Mouse (Mus musculus): ENCODE measurements around the gene Arhgap15. TPM values are rescaled to one million over a fixed set of nuclear protein-coding genes. Genes with fewer than 3 reads are reported as not detected.

The Arhgap15 gene
- polyA plus RNA-seq, 1 experiment from 2014 or later, result 1.9 TPM

GRCm38 (mm10) chr2:44106359-44106758 is 357.7 kb downstream of the Arhgap15 start:
- DNase-seq, result peak; percentile 17

GRCm38 (mm10) chr2:44111276-44111675 is 362.7 kb downstream of the Arhgap15 start:
- no peaks in the 10 kb centered on the region for H3K36me3 ChIP-seq (ENCODE audit: control insufficient read depth, insufficient read depth, low read length)
- DNase-seq (no peak), ATAC-seq (ENCODE audit: low FRiP score, low TSS enrichment) (no peak)
- H3K27me3 ChIP-seq (ENCODE audit: control insufficient read depth, insufficient read depth, low read length), result no peaks in the 10 kb centered on the region
- H3K4me2 ChIP-seq (ENCODE audit: low read length), result no peak overlapping the region
- H3K4me1 ChIP-seq (ENCODE audit: control insufficient read depth, insufficient read depth, low read length), result no peaks in the 10 kb centered on the region
- 90% methylated on average over 3 of the region's 3 CpGs for WGBS
- no peak overlapping the region for H3K27ac ChIP-seq (replicated peaks; ENCODE audit: low read depth, low read length)
- no peak overlapping the region for H3K4me3 ChIP-seq (replicated peaks; ENCODE audit: low read depth, low read length)
- H3K9me3 ChIP-seq (ENCODE audit: control insufficient read depth, low read length), result no peaks in the 10 kb centered on the region
- no peak overlapping the region for H3K9ac ChIP-seq (replicated peaks; ENCODE audit: low read length)

More at GRCm38 (mm10) chr2:44106359-44106758, 357.7 kb downstream of the Arhgap15 start:
- 81% methylated on average over 8 of the region's 8 CpGs for WGBS
- Histone ChIP-seq H3K9ac (replicated peaks; ENCODE audit: low read length) (no peak overlapping the region), H3K9me3 (ENCODE audit: control insufficient read depth, low read length) (no peaks in the 10 kb centered on the region), H3K36me3 (ENCODE audit: control insufficient read depth, insufficient read depth, low read length) (no peaks in the 10 kb centered on the region), H3K4me3 (replicated peaks; ENCODE audit: low read depth, low read length) (no peak overlapping the region), H3K27ac (replicated peaks; ENCODE audit: low read depth, low read length) (no peak overlapping the region), H3K4me1 (ENCODE audit: control insufficient read depth, insufficient read depth, low read length) (peaks cover 10% of the 10 kb centered on the region), H3K4me2 (ENCODE audit: low read length) (no peak overlapping the region), H3K27me3 (ENCODE audit: control insufficient read depth, insufficient read depth, low read length) (no peaks in the 10 kb centered on the region)
- no peak for ATAC-seq (ENCODE audit: low FRiP score, low TSS enrichment)

DNA sequence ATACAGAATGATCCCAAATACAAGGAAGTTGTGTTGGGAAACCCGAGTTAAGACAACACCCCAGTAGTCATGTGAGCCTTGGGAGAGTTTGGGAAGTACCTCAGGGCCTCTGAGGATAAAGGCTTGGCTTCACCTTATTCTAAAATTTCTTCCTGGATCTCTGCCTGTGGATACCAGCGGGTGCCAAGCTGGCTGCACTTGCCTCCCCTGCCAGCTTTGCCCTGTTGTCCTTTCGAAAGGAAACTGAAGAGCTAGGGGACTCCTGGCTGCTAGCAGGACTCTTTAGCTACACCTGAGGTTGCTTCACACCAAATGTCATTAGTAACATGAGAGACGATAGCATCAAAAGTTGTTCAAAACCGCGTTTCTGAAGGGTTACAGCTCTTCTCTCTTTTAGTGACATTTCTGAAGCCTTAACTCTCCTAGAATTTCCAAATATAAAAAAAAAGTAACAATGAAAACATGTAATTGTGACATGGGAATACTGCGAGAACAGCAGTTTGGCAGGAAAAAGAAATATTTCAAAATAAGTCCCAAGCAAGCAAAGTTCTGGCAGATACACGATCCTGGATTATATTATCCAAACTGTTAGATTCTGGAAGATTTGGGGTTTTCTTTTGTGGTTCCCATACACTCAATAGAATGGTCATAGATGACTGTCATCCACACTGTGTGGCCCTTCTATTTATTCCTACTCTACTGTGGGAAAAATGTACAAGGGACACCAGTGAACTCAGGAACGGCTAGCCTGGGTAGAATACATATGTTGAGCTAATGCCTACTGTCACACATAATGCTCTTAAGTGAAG is 364.6 kb downstream of the Arhgap15 start:
- DNase-seq (no peak), ATAC-seq (ENCODE audit: low FRiP score, low TSS enrichment) (no peak)
- no peak overlapping the region for H3K9ac ChIP-seq (replicated peaks; ENCODE audit: low read length)
- WGBS, result 83% methylated on average over 9 of the region's 9 CpGs
- H3K4me2 ChIP-seq (ENCODE audit: low read length), result no peak overlapping the region
- no peaks in the 10 kb centered on the region for H3K4me1 ChIP-seq (ENCODE audit: control insufficient read depth, insufficient read depth, low read length)
- no peak overlapping the region for H3K4me3 ChIP-seq (replicated peaks; ENCODE audit: low read depth, low read length)
- H3K9me3 ChIP-seq (ENCODE audit: control insufficient read depth, low read length), result no peaks in the 10 kb centered on the region
- no peak overlapping the region for H3K27ac ChIP-seq (replicated peaks; ENCODE audit: low read depth, low read length)
- no peaks in the 10 kb centered on the region for H3K27me3 ChIP-seq (ENCODE audit: control insufficient read depth, insufficient read depth, low read length)
- no peaks in the 10 kb centered on the region for H3K36me3 ChIP-seq (ENCODE audit: control insufficient read depth, insufficient read depth, low read length)

- no peaks in the 10 kb centered on the region for H3K4me1 ChIP-seq (ENCODE audit: control insufficient read depth, insufficient read depth, low read length)
- no peaks in the 10 kb centered on the region for H3K36me3 ChIP-seq (ENCODE audit: control insufficient read depth, insufficient read depth, low read length)
- H3K9me3 ChIP-seq (ENCODE audit: control insufficient read depth, low read length), result no peaks in the 10 kb centered on the region
- WGBS, result 50% methylated on average over 2 of the region's 2 CpGs
- H3K27me3 ChIP-seq (ENCODE audit: control insufficient read depth, insufficient read depth, low read length), result no peaks in the 10 kb centered on the region
- no peak overlapping the region for H3K4me2 ChIP-seq (ENCODE audit: low read length)
- ATAC-seq (ENCODE audit: low FRiP score, low TSS enrichment) (no peak), DNase-seq (no peak)
- no peak overlapping the region for H3K9ac ChIP-seq (replicated peaks; ENCODE audit: low read length)
- no peak overlapping the region for H3K4me3 ChIP-seq (replicated peaks; ENCODE audit: low read depth, low read length)
- no peak overlapping the region for H3K27ac ChIP-seq (replicated peaks; ENCODE audit: low read depth, low read length)
These were observed 365.7 kb downstream of the Arhgap15 start for GRCm38 (mm10) chr2:44114296-44114695.

- Histone ChIP-seq H3K4me2 (ENCODE audit: low read length) (no peak overlapping the region), H3K27ac (replicated peaks; ENCODE audit: low read depth, low read length) (no peak overlapping the region), H3K9me3 (ENCODE audit: control insufficient read depth, low read length) (no peaks in the 10 kb centered on the region), H3K36me3 (ENCODE audit: control insufficient read depth, insufficient read depth, low read length) (no peaks in the 10 kb centered on the region), H3K4me1 (ENCODE audit: control insufficient read depth, insufficient read depth, low read length) (no peaks in the 10 kb centered on the region), H3K27me3 (ENCODE audit: control insufficient read depth, insufficient read depth, low read length) (no peaks in the 10 kb centered on the region), H3K9ac (replicated peaks; ENCODE audit: low read length) (no peak overlapping the region), H3K4me3 (replicated peaks; ENCODE audit: low read depth, low read length) (no peak overlapping the region)
- DNase-seq (no peak), ATAC-seq (ENCODE audit: low FRiP score, low TSS enrichment) (no peak)
- 84% methylated on average over 5 of the region's 5 CpGs for WGBS
These were observed 372.5 kb downstream of the Arhgap15 start for GRCm38 (mm10) chr2:44121162-44121561.

GRCm38 (mm10) chr2:44123246-44123645 is 374.6 kb downstream of the Arhgap15 start:
- Histone ChIP-seq H3K36me3 (ENCODE audit: control insufficient read depth, insufficient read depth, low read length) (no peaks in the 10 kb centered on the region), H3K4me3 (replicated peaks; ENCODE audit: low read depth, low read length) (no peak overlapping the region), H3K27ac (replicated peaks; ENCODE audit: low read depth, low read length) (no peak overlapping the region), H3K9ac (replicated peaks; ENCODE audit: low read length) (no peak overlapping the region), H3K4me2 (ENCODE audit: low read length) (no peak overlapping the region), H3K27me3 (ENCODE audit: control insufficient read depth, insufficient read depth, low read length) (no peaks in the 10 kb centered on the region), H3K4me1 (ENCODE audit: control insufficient read depth, insufficient read depth, low read length) (no peaks in the 10 kb centered on the region), H3K9me3 (ENCODE audit: control insufficient read depth, low read length) (no peaks in the 10 kb centered on the region)
- DNase-seq (no peak), ATAC-seq (ENCODE audit: low FRiP score, low TSS enrichment) (no peak)
- whole genome bisulfite sequencing, result 88% methylated on average over 2 of the region's 2 CpGs

GRCm38 (mm10) chr2:44124093-44124492 is 375.5 kb downstream of the Arhgap15 start:
- Histone ChIP-seq H3K9me3 (ENCODE audit: control insufficient read depth, low read length) (no peaks in the 10 kb centered on the region), H3K4me1 (ENCODE audit: control insufficient read depth, insufficient read depth, low read length) (no peaks in the 10 kb centered on the region), H3K9ac (replicated peaks; ENCODE audit: low read length) (no peak overlapping the region), H3K27ac (replicated peaks; ENCODE audit: low read depth, low read length) (no peak overlapping the region), H3K4me2 (ENCODE audit: low read length) (no peak overlapping the region), H3K27me3 (ENCODE audit: control insufficient read depth, insufficient read depth, low read length) (no peaks in the 10 kb centered on the region), H3K4me3 (replicated peaks; ENCODE audit: low read depth, low read length) (no peak overlapping the region), H3K36me3 (ENCODE audit: control insufficient read depth, insufficient read depth, low read length) (no peaks in the 10 kb centered on the region)
- WGBS, result 74% methylated on average over 3 of the region's 3 CpGs
- DNase-seq (no peak), ATAC-seq (ENCODE audit: low FRiP score, low TSS enrichment) (no peak)

DNA sequence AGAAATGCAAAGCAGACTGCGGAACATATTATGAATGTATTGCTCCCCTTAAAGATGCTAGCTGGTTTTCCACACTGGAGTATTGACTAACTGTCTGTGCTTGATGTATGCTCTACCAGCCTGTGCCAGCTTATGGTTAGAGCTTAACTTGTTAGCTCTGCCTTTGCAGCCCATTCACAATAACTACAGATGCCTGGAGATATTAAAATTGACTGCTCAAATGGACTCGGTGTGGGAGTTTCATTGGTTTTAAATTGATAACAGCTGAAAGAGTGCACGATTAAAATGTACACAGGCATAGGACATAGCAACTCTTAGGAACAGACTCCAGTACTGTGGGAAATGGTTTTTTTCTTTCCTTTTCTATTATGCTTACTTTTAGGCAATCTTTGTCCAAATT is 376.1 kb downstream of the Arhgap15 start:
- WGBS, result 92% methylated on average over 3 of the region's 3 CpGs
- no peak overlapping the region for H3K4me3 ChIP-seq (replicated peaks; ENCODE audit: low read depth, low read length)
- no peaks in the 10 kb centered on the region for H3K4me1 ChIP-seq (ENCODE audit: control insufficient read depth, insufficient read depth, low read length)
- no peak overlapping the region for H3K27ac ChIP-seq (replicated peaks; ENCODE audit: low read depth, low read length)
- DNase-seq (no peak), ATAC-seq (ENCODE audit: low FRiP score, low TSS enrichment) (no peak)
- no peak overlapping the region for H3K9ac ChIP-seq (replicated peaks; ENCODE audit: low read length)
- H3K9me3 ChIP-seq (ENCODE audit: control insufficient read depth, low read length), result no peaks in the 10 kb centered on the region
- no peaks in the 10 kb centered on the region for H3K27me3 ChIP-seq (ENCODE audit: control insufficient read depth, insufficient read depth, low read length)
- no peaks in the 10 kb centered on the region for H3K36me3 ChIP-seq (ENCODE audit: control insufficient read depth, insufficient read depth, low read length)
- H3K4me2 ChIP-seq (ENCODE audit: low read length), result no peak overlapping the region

- H3K36me3 ChIP-seq (ENCODE audit: control insufficient read depth, insufficient read depth, low read length), result no peaks in the 10 kb centered on the region
- H3K9ac ChIP-seq (replicated peaks; ENCODE audit: low read length), result no peak overlapping the region
- WGBS, result 86% methylated on average over 1 of the region's 1 CpGs
- no peak overlapping the region for H3K27ac ChIP-seq (replicated peaks; ENCODE audit: low read depth, low read length)
- H3K9me3 ChIP-seq (ENCODE audit: control insufficient read depth, low read length), result no peaks in the 10 kb centered on the region
- DNase-seq (no peak), ATAC-seq (ENCODE audit: low FRiP score, low TSS enrichment) (no peak)
- no peaks in the 10 kb centered on the region for H3K27me3 ChIP-seq (ENCODE audit: control insufficient read depth, insufficient read depth, low read length)
- no peak overlapping the region for H3K4me3 ChIP-seq (replicated peaks; ENCODE audit: low read depth, low read length)
- no peak overlapping the region for H3K4me2 ChIP-seq (ENCODE audit: low read length)
- no peaks in the 10 kb centered on the region for H3K4me1 ChIP-seq (ENCODE audit: control insufficient read depth, insufficient read depth, low read length)
These were observed 377.5 kb downstream of the Arhgap15 start for GRCm38 (mm10) chr2:44126044-44126695.

All from midbrain, embryonic 14.5 days (tissue).